Mouse (Mus musculus) splenic B cell, adult 2 months (primary cell): ENCODE measurements around the gene Alg14.

ENCODE experiments used
- DNase-seq: peaks from one replicate; pipeline ENCODE4 v3.0.0-alpha.2; 2011; ENCODE audit warnings: low read depth, low spot score
- H3K27me3 ChIP-seq: 2 replicates; pipeline ENCODE4 v1.6.1; 2012; ENCODE audit warnings: mild to moderate bottlenecking, low read length, moderate library complexity, mixed read lengths; ENCODE audit not compliant: control insufficient read depth, poor library complexity, insufficient read depth, severe bottlenecking
- H3K36me3 ChIP-seq: 2 replicates; pipeline ENCODE4 v1.6.1; 2012; ENCODE audit warnings: mild to moderate bottlenecking, low read length, moderate library complexity, mixed read lengths; ENCODE audit not compliant: control insufficient read depth, poor library complexity, insufficient read depth, severe bottlenecking

The Alg14 gene

GRCm38 (mm10) chr3:121378708-121379612, 87.4 kb downstream of the Alg14 start:
- Histone ChIP-seq H3K27me3 (no peaks in the 10 kb centered on the region), H3K36me3 (no peaks in the 10 kb centered on the region)
- DNase-seq: no peak

- H3K27me3 ChIP-seq: no peaks in the 10 kb centered on the region
- no peaks in the 10 kb centered on the region for H3K36me3 ChIP-seq
- DNase-seq: no peak
Measured at GRCm38 (mm10) chr3:121379699-121380098, 88.1 kb downstream of the Alg14 start.

- H3K27me3 ChIP-seq: no peaks in the 10 kb centered on the region
- DNase-seq: peak; percentile 74
Measured at GRCm38 (mm10) chr3:121387471-121388009, 96.0 kb downstream of the Alg14 start.

GRCm38 (mm10) chr3:121389366-121389765, 97.8 kb downstream of the Alg14 start:
- H3K36me3 ChIP-seq: no peaks in the 10 kb centered on the region
- H3K27me3 ChIP-seq: no peaks in the 10 kb centered on the region
- no peak for DNase-seq

More at GRCm38 (mm10) chr3:121387471-121388009, 96.0 kb downstream of the Alg14 start:
- H3K36me3 ChIP-seq: no peaks in the 10 kb centered on the region

- no peaks in the 10 kb centered on the region for H3K27me3 ChIP-seq
- DNase-seq: no peak
- H3K36me3 ChIP-seq: no peaks in the 10 kb centered on the region
Measured at GRCm38 (mm10) chr3:121389860-121390530, 98.4 kb downstream of the Alg14 start.

GRCm38 (mm10) chr3:121390724-121391123, 99.2 kb downstream of the Alg14 start:
- H3K36me3 ChIP-seq: no peaks in the 10 kb centered on the region

GRCm38 (mm10) chr3:121395588-121396295, 104.2 kb downstream of the Alg14 start:
- no peaks in the 10 kb centered on the region for H3K36me3 ChIP-seq
- DNase-seq: no peak
- H3K27me3 ChIP-seq: no peaks in the 10 kb centered on the region

More at GRCm38 (mm10) chr3:121390724-121391123, 99.2 kb downstream of the Alg14 start:
- DNase-seq: no peak
- H3K27me3 ChIP-seq: no peaks in the 10 kb centered on the region

GRCm38 (mm10) chr3:121396561-121396960, 105.0 kb downstream of the Alg14 start:
- no peaks in the 10 kb centered on the region for H3K36me3 ChIP-seq

GRCm38 (mm10) chr3:121397007-121397406, 105.4 kb downstream of the Alg14 start:
- Histone ChIP-seq H3K27me3 (no peaks in the 10 kb centered on the region), H3K36me3 (no peaks in the 10 kb centered on the region)
- no peak for DNase-seq

More at GRCm38 (mm10) chr3:121396561-121396960, 105.0 kb downstream of the Alg14 start:
- no peak for DNase-seq
- no peaks in the 10 kb centered on the region for H3K27me3 ChIP-seq

GRCm38 (mm10) chr3:121401384-121401783, 109.8 kb downstream of the Alg14 start:
- H3K36me3 ChIP-seq: no peaks in the 10 kb centered on the region
- H3K27me3 ChIP-seq: no peaks in the 10 kb centered on the region
- DNase-seq: no peak

GRCm38 (mm10) chr3:121402096-121402495, 110.5 kb downstream of the Alg14 start:
- no peak for DNase-seq
- Histone ChIP-seq H3K27me3 (no peaks in the 10 kb centered on the region), H3K36me3 (no peaks in the 10 kb centered on the region)

- Histone ChIP-seq H3K36me3 (no peaks in the 10 kb centered on the region), H3K27me3 (no peaks in the 10 kb centered on the region)
- DNase-seq: no peak
Measured at GRCm38 (mm10) chr3:121403449-121403848, 111.9 kb downstream of the Alg14 start.

- no peaks in the 10 kb centered on the region for H3K27me3 ChIP-seq
- H3K36me3 ChIP-seq: no peaks in the 10 kb centered on the region
- no peak for DNase-seq
Measured at GRCm38 (mm10) chr3:121405101-121405500, 113.5 kb downstream of the Alg14 start.

GRCm38 (mm10) chr3:121407417-121407816, 115.8 kb downstream of the Alg14 start:
- no peak for DNase-seq
- Histone ChIP-seq H3K36me3 (no peaks in the 10 kb centered on the region), H3K27me3 (no peaks in the 10 kb centered on the region)
